Mouse (Mus musculus): Measurements from ENCODE around the gene Nt5c. TPM values are rescaled to one million over a fixed set of nuclear protein-coding genes. Genes with fewer than 3 reads are reported as not detected.
"Not testable (repeated sequence)": the region's sequence is repeated elsewhere in the genome, so short reads cannot be mapped to it uniquely, and the experiment has no call there.

Nt5c gene
- polyA plus RNA-seq, 1 experiment: 173 TPM

GRCm38 (mm10) chr11:115488551-115489104 lies 3.0 kb downstream of the Nt5c start:
- H3K36me3 ChIP-seq (replicated peaks; ENCODE audit: low read length): peaks cover 56% of the 10 kb centered on the region
- TF ChIP-seq GATA1 (IDR thresholded peaks at IDR 0.05; ENCODE audit: borderline replicate concordance, low read length) (no peak), FLI1 (IDR thresholded peaks at IDR 0.05; ENCODE audit: low read length) (no peak)
- peak overlapping the region; percentile 2 for H3K4me3 ChIP-seq (replicated peaks)
- peaks cover 57% of the 10 kb centered on the region for H3K4me1 ChIP-seq
- no peaks in the 10 kb centered on the region for H3K27me3 ChIP-seq (replicated peaks)
- no peaks in the 10 kb centered on the region for H3K9me3 ChIP-seq

GRCm38 (mm10) chr11:115485155-115485554 lies 6.5 kb downstream of the Nt5c start:
- no peak for TF ChIP-seq FLI1 (IDR thresholded peaks at IDR 0.05; ENCODE audit: low read length)
- no peak for TF ChIP-seq GATA1 (IDR thresholded peaks at IDR 0.05; ENCODE audit: borderline replicate concordance, low read length)
- H3K4me1 ChIP-seq: peaks cover 46% of the 10 kb centered on the region
- no peak overlapping the region for H3K4me3 ChIP-seq (replicated peaks)
- no peaks in the 10 kb centered on the region for H3K27me3 ChIP-seq (replicated peaks)
- peaks cover 75% of the 10 kb centered on the region for H3K36me3 ChIP-seq (replicated peaks; ENCODE audit: low read length)
- no peaks in the 10 kb centered on the region for H3K9me3 ChIP-seq

GRCm38 (mm10) chr11:115483726-115484125 lies 7.9 kb downstream of the Nt5c start:
- H3K36me3 ChIP-seq (replicated peaks; ENCODE audit: low read length): peaks cover 75% of the 10 kb centered on the region
- no peak overlapping the region for H3K4me3 ChIP-seq (replicated peaks)
- no peaks in the 10 kb centered on the region for H3K27me3 ChIP-seq (replicated peaks)
- TF ChIP-seq FLI1 (IDR thresholded peaks at IDR 0.05; ENCODE audit: low read length) (no peak), GATA1 (IDR thresholded peaks at IDR 0.05; ENCODE audit: borderline replicate concordance, low read length) (no peak)
- H3K4me1 ChIP-seq: peaks cover 41% of the 10 kb centered on the region
- no peaks in the 10 kb centered on the region for H3K9me3 ChIP-seq

- H3K36me3 ChIP-seq (replicated peaks; ENCODE audit: low read length): peaks cover 73% of the 10 kb centered on the region
- no peaks in the 10 kb centered on the region for H3K9me3 ChIP-seq
- H3K4me3 ChIP-seq (replicated peaks): no peak overlapping the region
- H3K27me3 ChIP-seq (replicated peaks): no peaks in the 10 kb centered on the region
- TF ChIP-seq GATA1 (IDR thresholded peaks at IDR 0.05; ENCODE audit: borderline replicate concordance, low read length): no peak
- TF ChIP-seq FLI1 (IDR thresholded peaks at IDR 0.05; ENCODE audit: low read length): no peak
- H3K4me1 ChIP-seq: peaks cover 41% of the 10 kb centered on the region
Measured at GRCm38 (mm10) chr11:115483278-115483677, 8.4 kb downstream of the Nt5c start.

DNA sequence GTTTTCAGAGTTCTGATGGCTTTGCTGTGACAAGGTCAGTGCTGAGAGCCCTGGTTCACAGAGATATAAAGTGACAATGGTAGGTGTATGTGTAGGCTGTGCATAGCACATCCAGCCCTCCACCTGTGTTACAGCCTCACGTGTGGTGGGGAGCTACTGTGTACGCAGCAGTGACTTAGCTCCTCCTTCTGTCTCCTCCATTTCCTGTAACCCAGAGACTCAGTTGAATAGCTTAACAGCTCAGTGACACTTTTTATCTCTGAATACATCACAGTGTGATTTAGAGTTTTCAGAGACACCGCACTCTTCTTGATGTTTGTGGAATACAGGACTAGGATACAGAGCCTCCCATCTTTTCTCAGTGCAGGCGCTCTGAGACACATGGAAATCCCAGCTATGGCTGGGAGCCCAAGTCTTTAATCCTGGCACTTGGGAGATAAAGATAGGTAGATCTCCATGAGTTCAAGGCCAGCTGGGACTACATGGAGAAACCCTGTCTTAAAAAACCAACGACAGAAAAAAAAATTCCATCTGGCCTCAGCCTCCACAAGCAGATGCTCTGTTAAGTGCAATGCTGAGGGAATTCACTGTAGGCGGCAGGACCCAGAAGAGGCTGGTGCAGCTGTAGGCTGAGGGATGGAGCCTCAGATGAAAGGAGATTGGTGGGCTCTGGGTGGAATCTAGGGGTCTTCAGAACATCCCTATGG lies 10.0 kb downstream of the Nt5c start:
- H3K36me3 ChIP-seq (replicated peaks; ENCODE audit: low read length): peaks cover 63% of the 10 kb centered on the region
- TF ChIP-seq FLI1 (IDR thresholded peaks at IDR 0.05; ENCODE audit: low read length) (no peak), GATA1 (IDR thresholded peaks at IDR 0.05; ENCODE audit: borderline replicate concordance, low read length) (no peak)
- peaks cover 56% of the 10 kb centered on the region for H3K4me1 ChIP-seq
- H3K9me3 ChIP-seq: no peaks in the 10 kb centered on the region
- H3K4me3 ChIP-seq (replicated peaks): no peak overlapping the region
- no peaks in the 10 kb centered on the region for H3K27me3 ChIP-seq (replicated peaks)

- no peaks in the 10 kb centered on the region for H3K27me3 ChIP-seq (replicated peaks)
- peaks cover 39% of the 10 kb centered on the region for H3K36me3 ChIP-seq (replicated peaks; ENCODE audit: low read length)
- TF ChIP-seq GATA1 (IDR thresholded peaks at IDR 0.05; ENCODE audit: borderline replicate concordance, low read length) (no peak), FLI1 (IDR thresholded peaks at IDR 0.05; ENCODE audit: low read length) (no peak)
- H3K4me3 ChIP-seq (replicated peaks): no peak overlapping the region
- H3K4me1 ChIP-seq: peaks cover 69% of the 10 kb centered on the region
- no peaks in the 10 kb centered on the region for H3K9me3 ChIP-seq
Measured at GRCm38 (mm10) chr11:115478296-115478938, 13.2 kb downstream of the Nt5c start.

- Histone ChIP-seq H3K36me3 (replicated peaks; ENCODE audit: low read length) (peaks cover 32% of the 10 kb centered on the region), H3K4me1 (peaks cover 72% of the 10 kb centered on the region), H3K4me3 (replicated peaks) (peak overlapping the region; percentile 62)
- H3K9me3 ChIP-seq; H3K27me3 ChIP-seq (replicated peaks): not testable (repeated sequence)
Measured at GRCm38 (mm10) chr11:115477388-115477787, 14.3 kb downstream of the Nt5c start.

DNA sequence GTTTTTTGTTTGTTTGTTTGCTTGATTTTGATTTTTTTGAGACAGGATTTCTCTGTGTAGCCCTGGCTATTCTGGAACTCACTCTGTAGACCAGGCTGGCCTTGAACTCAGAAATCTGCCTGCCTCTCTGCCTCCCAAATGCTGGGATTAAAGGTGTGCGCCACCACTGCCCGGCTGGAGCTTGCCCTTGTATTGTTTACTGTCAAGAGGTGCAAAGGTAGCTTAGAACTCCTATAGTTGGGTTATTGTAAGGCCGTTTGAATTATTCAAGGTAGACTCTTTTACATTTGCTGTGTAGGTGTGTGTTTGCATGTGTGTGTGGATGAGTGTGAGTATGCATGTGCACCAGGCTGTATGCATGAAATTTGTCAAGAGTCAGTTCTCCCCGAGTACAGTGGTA lies 15.0 kb downstream of the Nt5c start:
- peak overlapping the region; percentile 75 for H3K4me3 ChIP-seq (replicated peaks)
- H3K9me3 ChIP-seq; H3K27me3 ChIP-seq (replicated peaks): not testable (repeated sequence)
- peaks cover 28% of the 10 kb centered on the region for H3K36me3 ChIP-seq (replicated peaks; ENCODE audit: low read length)
- H3K4me1 ChIP-seq: peaks cover 66% of the 10 kb centered on the region

DNA sequence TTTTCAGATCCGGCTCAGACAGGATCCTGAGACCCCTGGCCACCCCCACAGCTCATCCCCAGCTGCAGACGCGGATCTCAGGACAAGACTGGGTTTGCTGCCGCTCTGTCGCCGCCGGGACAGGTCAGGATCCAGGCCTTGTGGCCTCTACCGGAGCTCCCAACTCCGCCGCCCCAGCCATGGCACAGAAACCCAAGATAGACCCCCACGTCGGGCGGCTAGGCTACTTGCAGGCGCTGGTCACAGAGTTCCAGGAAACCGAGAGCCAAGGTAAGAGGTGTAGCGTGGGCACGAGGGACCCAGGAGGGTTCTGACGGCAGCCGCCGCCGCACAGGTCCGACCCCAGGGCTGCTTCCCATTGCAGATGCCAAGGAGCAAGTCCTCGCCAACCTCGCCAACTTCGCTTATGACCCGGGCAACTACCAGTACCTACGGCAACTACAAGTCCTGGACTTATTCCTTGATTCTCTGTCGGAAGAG lies 15.9 kb downstream of the Nt5c start:
- H3K4me1 ChIP-seq: peaks cover 62% of the 10 kb centered on the region
- TF ChIP-seq GATA1 (IDR thresholded peaks at IDR 0.05; ENCODE audit: borderline replicate concordance, low read length) (no peak), FLI1 (IDR thresholded peaks at IDR 0.05; ENCODE audit: low read length) (no peak)

DNA sequence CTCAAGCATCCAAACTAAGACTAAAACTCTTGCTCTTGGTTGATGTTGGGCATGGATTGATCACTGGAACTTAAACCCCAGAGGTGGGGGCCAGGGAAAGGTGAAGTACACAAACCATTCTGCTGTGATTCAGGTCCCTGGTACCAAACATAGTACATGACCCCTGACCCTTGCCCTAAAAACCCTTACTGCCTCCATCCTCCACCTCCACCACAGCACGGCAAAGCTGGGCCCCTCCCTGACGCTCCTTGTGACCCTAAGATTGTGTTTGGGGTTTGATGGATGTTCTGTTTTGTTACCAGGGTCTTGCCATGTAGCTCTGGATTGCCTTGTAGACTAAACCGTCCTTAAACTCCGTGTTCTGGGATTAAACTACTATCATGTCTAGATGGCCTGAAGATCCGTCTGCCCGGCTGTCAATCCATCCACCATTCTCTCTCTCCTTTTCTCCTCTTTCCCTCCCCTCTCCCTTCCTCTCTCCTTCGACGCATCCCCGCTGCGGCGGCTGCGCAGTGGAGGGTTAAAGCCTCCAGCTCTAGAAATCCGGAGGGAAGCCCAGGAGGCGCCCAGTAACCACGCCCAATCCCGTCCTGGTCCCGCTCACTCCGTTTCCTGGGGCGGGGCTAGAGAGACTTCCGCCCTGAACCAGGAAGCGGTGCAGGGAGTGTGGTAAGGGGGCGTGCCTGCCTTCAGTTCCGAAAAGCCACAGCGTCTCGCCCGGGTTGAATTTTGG lies 16.5 kb downstream of the Nt5c start, which contains the start of gene Armc7:
Gene Armc7 (plus strand): TSS at position 643 of the 733 bp plus-strand sequence.
- peak within 1 kb of the TSS; percentile 97 for H3K4me3 ChIP-seq (replicated peaks)
- TF ChIP-seq FLI1 (IDR thresholded peaks at IDR 0.05; ENCODE audit: low read length) (peak; percentile 59), GATA1 (IDR thresholded peaks at IDR 0.05; ENCODE audit: borderline replicate concordance, low read length) (no peak)
- H3K9me3 ChIP-seq: peaks cover 3% of the 10 kb centered on the region
- peaks cover 62% of the 10 kb centered on the region for H3K4me1 ChIP-seq
- peaks cover 7% of the 10 kb centered on the region for H3K27me3 ChIP-seq (replicated peaks)
- H3K36me3 ChIP-seq (replicated peaks; ENCODE audit: low read length): peaks cover 17% of the 10 kb centered on the region

More for the DNA sequence above, 15.9 kb downstream of the Nt5c start:
- peaks cover 23% of the 10 kb centered on the region for H3K36me3 ChIP-seq (replicated peaks; ENCODE audit: low read length)
- H3K9me3 ChIP-seq: no peaks in the 10 kb centered on the region
- peak overlapping the region; percentile 97 for H3K4me3 ChIP-seq (replicated peaks)
- peaks cover 6% of the 10 kb centered on the region for H3K27me3 ChIP-seq (replicated peaks)
